Mouse (Mus musculus) natural killer cell, adult 2 months (primary cell): Measurements from ENCODE around the gene Noct.

ENCODE experiments used
- DNase-seq, 2 experiments: peaks; one replicate each; pipeline ENCODE4 v3.0.0; 2022; ENCODE audit warnings: low spot score in 2 of 2

Gene Noct

DNA sequence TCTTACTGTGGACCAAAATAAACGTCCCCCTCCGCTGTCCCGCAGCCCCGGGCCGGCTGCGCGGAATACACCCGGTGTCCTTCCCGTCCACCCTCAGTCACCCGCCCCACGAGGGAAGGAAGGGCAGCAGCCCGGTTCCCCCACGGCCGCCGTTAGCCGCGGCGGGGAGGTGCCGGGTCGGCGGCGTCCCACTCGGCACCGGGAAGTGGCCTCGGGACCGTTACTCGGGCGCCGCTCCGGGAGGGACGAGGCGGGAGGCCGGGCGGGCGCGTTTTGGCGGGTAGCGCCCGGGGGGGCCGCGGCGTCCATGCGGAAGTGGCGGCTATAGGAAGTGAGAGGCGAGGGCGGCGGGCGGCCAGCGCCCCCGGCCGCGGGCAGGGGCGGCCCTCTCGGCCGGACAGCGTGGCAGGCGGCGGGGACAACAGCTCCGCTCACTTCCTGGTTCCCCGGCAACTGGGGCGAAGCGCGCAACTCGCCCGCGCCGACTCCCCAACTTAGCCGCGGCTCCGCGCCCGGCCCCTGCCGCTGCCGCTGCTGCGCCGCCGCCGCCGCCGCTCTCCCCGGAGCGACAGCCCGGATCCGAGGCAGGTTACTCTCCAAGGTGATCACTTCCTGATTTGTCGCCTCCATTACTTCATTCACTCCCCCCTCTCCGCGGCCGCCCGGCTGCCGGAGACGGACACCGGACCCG, 52.3 kb downstream of the Noct start:
- peak in 1 of 2 experiments; percentile 61 for DNase-seq

DNA sequence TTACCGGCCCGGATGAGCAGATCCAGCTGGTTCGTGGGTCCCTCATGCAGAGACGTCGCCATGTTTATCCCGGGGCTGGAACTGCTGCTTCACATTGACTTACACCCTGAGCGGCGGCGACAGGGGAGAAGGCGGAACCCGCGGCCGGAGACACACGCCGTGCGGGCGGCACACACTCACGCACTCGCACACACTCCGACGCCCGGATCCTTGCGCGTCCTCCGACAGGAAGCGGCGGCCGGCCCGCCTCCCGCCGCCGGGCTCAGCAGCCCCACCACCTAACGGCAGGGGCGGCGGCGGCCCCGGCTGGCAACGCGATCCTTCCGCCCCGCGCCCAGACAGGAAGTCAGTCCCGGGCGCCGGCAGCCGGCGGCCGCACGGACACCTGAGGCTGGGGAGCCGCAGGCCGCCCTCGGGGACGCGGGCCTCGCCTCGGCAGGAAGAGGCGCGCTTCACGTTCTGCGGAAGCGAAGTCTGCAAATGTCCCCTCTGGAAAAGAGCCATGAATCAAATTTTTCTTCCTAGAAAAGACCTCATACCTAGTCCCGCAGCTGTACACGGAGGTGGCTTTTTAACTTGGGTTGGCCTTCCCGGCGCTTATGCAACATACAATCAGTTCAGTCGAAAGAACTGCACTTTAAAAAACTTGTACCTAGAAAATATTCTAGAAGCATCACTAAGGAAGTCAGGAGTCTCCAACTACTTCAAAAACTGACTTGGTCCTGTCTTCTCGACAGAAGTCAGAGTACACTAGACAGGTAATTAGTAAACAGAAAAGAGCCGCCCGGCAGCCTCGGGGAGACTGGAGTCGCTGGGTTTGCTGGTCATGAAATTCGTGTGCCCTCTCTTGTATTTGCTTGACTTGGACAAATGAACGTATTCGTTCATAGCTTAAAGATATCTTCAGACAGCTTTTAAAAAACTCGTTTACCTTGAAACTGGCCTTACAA, 53.2 kb downstream of the Noct start:
- peak; percentile 75 to 85 for DNase-seq

DNA sequence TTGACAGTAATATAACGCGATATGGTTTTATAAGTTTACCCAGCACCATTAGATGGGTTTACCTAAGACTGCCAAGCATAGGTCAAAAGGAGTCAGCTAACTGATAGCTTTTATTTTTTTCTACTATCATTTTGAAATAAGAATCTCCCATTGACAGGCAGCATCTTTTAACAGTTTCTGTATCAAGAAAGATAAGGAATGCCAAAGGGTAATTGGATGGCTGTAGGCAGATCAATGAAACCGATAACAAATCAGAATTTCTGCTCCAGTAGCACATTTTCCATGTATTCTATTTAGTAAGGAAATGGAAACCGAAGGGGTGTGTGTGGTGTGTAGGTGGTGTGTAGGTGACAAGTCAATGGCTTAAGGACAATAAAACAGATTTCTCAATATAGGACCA, 54.2 kb downstream of the Noct start:
- no peak for DNase-seq

DNA sequence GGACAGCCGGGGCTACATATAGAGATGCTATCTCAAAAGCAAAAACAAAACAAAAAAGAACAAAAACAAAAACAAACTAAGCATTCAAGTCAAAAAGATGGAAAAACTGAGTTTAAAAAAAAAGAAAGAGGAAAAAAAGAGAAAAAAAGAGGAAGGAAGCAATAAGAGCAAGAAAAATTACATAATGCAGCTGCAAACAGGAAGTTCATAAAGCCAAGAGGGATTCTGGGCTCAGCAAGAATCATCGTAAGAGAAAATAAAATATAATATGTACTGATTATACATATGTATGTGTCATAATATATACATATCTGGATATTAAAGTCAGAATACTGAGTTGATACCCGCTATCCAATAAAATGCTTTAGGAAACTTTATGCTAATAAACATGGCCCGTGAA, 57.5 kb downstream of the Noct start:
- no peak for DNase-seq

DNA sequence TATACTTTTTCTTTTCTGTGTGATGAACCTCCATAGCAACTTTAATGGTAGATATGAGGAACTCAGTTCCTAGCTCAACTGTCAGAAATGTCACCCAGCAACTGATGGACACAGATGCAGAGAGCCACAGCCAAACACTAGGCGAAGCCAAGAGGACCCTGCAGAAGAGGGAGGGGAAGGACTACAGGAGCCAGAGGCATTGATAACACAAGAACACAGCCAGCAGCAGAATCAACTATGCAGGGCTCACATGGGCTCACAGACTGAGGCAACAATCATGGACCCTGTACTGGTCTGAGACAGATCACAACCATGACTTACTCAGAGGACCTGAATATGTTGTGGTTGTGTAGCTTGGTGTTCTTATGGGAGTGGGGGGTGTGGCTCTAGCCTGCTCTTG, 60.1 kb downstream of the Noct start:
- DNase-seq = no peak

DNA sequence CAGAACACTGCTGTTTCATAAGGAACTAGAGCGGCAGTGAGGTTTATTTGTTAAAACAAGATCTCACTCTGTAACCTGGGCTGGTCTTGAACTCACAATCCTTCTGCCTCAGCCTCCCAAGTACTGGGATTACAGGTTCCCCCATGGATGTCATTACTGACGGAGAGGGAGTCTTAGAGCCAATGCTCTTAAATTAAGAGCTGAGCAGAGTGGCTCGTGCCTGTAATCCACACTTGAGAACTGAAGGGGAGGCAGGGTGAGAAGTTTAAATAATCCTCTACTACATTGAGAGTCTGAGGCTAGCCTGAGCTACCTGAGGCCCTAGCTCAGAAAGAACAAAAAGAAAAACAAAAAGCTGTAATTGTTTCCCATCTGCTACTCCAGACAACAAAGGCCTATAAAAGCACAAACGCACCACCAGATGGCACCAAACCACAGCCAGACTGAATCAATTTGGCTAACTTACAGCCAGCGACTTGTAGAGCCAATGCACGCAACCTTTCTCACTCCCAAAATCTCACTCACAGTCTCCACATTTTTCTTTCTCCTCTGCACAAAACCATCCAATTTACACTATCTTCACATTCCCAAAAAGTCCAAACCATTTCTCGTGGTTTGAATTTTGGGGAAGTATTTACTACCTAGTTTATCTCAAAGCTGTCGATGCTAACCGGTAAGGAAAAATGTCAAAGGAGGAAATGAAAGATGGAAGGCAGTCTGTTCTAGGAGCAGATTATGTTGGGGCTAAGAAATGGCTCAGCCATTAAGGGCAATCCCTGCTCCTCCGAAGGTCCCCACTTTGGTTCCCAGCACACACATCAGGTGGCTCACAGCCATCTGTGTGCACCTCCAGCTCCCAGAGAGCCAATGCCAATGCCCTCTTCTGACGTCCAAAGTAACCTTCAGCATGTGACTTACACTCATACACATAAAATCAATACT, 64.9 kb downstream of the Noct start:
- peak; percentile 58 to 80 for DNase-seq

DNA sequence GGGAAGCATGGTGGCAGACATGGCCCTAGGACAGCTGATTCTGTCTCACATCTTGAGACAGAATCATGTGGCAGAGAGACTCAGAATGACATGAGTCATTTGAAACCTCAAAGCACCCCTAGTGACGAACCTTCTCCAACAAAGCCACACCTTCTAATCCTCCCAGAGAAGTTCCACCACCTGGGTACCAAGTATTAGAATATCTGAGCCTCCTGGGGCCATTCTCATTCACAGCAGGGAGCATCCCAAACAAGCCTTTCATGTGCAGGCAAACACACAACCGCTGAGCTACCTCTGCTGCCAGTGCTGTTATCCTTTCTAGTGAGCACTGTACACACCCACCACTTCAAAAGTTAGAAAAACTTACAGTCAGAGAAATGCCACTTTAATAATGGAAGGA, 70.0 kb downstream of the Noct start:
- no peak for DNase-seq

DNA sequence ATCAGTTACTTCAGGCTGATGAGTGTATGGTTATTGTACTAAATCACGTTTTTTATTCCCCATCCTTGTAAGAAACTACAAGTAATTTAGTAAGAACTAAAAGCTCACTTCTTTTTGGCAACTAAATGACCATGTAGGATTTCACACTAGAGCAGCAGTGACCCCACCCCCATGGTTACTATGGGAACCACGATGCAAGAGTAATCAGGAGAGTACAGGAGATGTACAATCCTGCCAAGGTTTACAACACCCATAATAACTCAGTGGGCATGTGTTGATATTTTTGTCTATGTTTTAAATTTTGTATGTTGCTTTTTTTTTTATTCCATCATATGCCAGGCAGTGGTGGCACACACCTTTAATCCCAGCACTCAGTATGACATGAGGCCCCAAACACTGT, 71.0 kb downstream of the Noct start:
- no peak for DNase-seq

DNA sequence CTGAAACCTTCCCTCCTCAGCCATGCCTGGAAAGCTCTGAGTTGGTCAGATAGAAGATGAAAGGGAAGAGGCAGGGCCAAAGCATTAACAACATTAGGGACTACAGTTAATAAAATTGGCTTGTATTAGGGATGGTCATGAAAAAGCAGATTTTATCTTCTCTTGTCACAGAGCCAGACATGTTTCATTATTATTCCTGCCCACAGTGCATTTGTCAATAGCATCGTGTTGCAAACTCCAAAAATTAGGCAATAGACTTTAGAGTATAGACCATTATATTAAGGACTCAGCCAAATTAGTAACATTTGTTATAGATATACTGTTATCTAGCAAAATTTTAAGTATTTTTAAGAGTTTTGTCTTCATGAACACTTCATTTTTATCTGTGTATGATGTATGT, 72.5 kb downstream of the Noct start:
- no peak for DNase-seq
